Mouse (Mus musculus): Measurements from ENCODE around the gene Ddi2. TPM values are rescaled to one million over a fixed set of nuclear protein-coding genes. Genes with fewer than 3 reads are reported as not detected.
A peak's percentile ranks its signal among the peaks of the same experiment; 100 is the strongest.

The Ddi2 gene
- total RNA-seq, 1 experiment: 48.5 TPM

DNA sequence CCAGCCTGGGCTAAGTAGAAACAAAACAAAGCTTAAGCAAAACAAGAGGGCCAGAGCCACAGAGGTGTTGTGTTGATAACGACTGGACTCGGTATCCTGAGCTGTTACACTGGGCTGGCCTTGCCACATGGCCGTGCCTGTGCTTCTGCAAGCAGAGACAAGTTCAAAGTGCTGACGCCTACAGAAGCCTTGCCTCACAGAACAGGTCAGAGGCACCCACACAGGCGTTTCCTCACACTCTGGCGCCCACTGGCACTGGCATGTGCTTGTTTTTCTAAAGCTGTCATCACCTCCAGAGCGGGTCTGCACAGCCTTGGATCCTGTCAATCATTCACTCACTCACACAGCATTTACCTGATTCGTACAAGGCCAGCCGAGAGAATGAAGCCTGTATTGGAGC is 18.6 kb upstream of the Ddi2 start:
- no peak for DNase-seq (ENCODE audit: low read depth, low spot score)
- H3K4me3 ChIP-seq (ENCODE audit: insufficient read depth in 1 of 2, low read depth in 1 of 2, low read length in 2 of 2, poor library complexity in 1 of 2, severe bottlenecking in 1 of 2): no peak overlapping the region
- no peaks in the 10 kb centered on the region for H3K36me3 ChIP-seq (ENCODE audit: control insufficient read depth, insufficient read depth, low read length, poor library complexity, severe bottlenecking)
- no peaks in the 10 kb centered on the region for H3K9me3 ChIP-seq (ENCODE audit: control insufficient read depth, insufficient read depth, low read depth, low read length)
- H3K9ac ChIP-seq (ENCODE audit: insufficient read depth, low read depth, low read length, poor library complexity, severe bottlenecking): no peak overlapping the region
- in situ Hi-C loops (cut with MboI; ENCODE audit: low sequenced_read_pairs in 2 of 2, unreplicated experiment in 2 of 2): no loop called here
- TF ChIP-seq CHD2 (IDR thresholded peaks at IDR 0.05; ENCODE audit: low read depth, low read length): no peak
- TF ChIP-seq ZC3H11A (IDR thresholded peaks at IDR 0.05; ENCODE audit: borderline replicate concordance, low read depth, low read length): no peak
- H3K4me1 ChIP-seq (ENCODE audit: control insufficient read depth in 2 of 2, insufficient read depth in 2 of 2, low read length in 2 of 2, poor library complexity in 1 of 2): peaks cover 0 to 7% of the 10 kb centered on the region in 2 experiments; a peak in 1 of 4 replicates
- no peak overlapping the region for H3K27ac ChIP-seq (ENCODE audit: insufficient read depth, low read depth, low read length, poor library complexity, severe bottlenecking)

DNA sequence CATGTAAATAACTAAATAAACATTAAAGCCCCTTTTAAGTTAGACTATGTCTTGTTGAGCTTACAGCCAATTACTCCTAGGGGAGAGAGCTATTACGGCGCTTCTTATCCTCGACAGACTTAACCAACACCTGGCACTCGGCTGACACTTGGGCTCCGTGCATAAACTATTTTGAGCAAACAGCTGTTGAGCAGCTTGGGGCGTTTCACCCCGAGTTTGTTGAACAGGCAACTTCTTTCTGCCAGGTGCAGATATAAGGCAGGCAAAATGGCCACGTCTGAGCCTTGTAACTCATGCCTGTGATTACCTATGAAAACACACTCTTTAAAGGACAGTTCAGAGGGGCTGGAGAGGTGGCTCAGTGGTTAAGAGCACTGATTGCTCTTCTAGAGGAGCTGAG is 14.8 kb upstream of the Ddi2 start:
- no peak overlapping the region for H3K4me3 ChIP-seq (ENCODE audit: insufficient read depth in 1 of 2, low read depth in 1 of 2, low read length in 2 of 2, poor library complexity in 1 of 2, severe bottlenecking in 1 of 2)
- in situ Hi-C loops (cut with MboI; ENCODE audit: low sequenced_read_pairs in 2 of 2, unreplicated experiment in 2 of 2): no loop called here
- TF ChIP-seq HCFC1 (IDR thresholded peaks at IDR 0.05; ENCODE audit: borderline replicate concordance, insufficient read depth, low read length) (no peak), MAFK (IDR thresholded peaks at IDR 0.05; ENCODE audit: insufficient read depth, low read depth, low read length) (no peak), ZC3H11A (IDR thresholded peaks at IDR 0.05; ENCODE audit: borderline replicate concordance, low read depth, low read length) (no peak), CHD2 (IDR thresholded peaks at IDR 0.05; ENCODE audit: low read depth, low read length) (no peak), ZNF384 (IDR thresholded peaks at IDR 0.05; ENCODE audit: low read depth, low read length) (no peak)
- no peaks in the 10 kb centered on the region for H3K36me3 ChIP-seq (ENCODE audit: control insufficient read depth, insufficient read depth, low read length, poor library complexity, severe bottlenecking)
- DNase-seq (ENCODE audit: low read depth, low spot score): no peak
- H3K9ac ChIP-seq (ENCODE audit: insufficient read depth, low read depth, low read length, poor library complexity, severe bottlenecking): no peak overlapping the region
- no peaks in the 10 kb centered on the region for H3K9me3 ChIP-seq (ENCODE audit: control insufficient read depth, insufficient read depth, low read depth, low read length)
- no peak overlapping the region for H3K27ac ChIP-seq (ENCODE audit: insufficient read depth, low read depth, low read length, poor library complexity, severe bottlenecking)
- H3K4me1 ChIP-seq (ENCODE audit: control insufficient read depth in 2 of 2, insufficient read depth in 2 of 2, low read length in 2 of 2, poor library complexity in 1 of 2): peaks cover 0 to 6% of the 10 kb centered on the region in 2 experiments; a peak in 1 of 4 replicates

DNA sequence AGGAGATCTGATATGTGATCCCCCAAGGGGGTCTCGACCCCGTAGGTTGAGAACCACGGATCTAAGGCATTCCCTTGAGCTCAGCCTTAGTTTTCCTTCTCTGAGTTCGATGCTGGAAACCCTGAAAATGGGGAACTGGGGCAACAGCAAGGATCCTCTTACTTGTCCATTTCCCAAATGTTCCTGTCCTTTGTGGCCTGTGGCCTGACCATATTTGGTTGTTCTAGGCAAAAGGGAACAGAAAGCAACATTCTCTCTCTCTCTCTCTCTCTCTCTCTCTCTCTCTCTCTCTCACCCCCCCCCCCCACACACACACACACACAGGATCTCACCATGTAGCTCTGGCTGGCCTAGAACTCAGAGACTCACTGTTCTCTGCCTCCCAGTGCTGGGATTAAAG is 13.6 kb upstream of the Ddi2 start:
- Histone ChIP-seq H3K27ac (ENCODE audit: insufficient read depth, low read depth, low read length, poor library complexity, severe bottlenecking) (no peak overlapping the region), H3K4me1 (ENCODE audit: control insufficient read depth in 2 of 2, insufficient read depth in 2 of 2, low read length in 2 of 2, poor library complexity in 1 of 2) (peaks cover 0 to 5% of the 10 kb centered on the region in 2 experiments; a peak in 1 of 4 replicates), H3K9ac (ENCODE audit: insufficient read depth, low read depth, low read length, poor library complexity, severe bottlenecking) (no peak overlapping the region), H3K4me3 (ENCODE audit: insufficient read depth in 1 of 2, low read depth in 1 of 2, low read length in 2 of 2, poor library complexity in 1 of 2, severe bottlenecking in 1 of 2) (no peak overlapping the region), H3K36me3 (ENCODE audit: control insufficient read depth, insufficient read depth, low read length, poor library complexity, severe bottlenecking) (no peaks in the 10 kb centered on the region), H3K9me3 (ENCODE audit: control insufficient read depth, insufficient read depth, low read depth, low read length) (no peaks in the 10 kb centered on the region)
- no peak for TF ChIP-seq ZNF384 (IDR thresholded peaks at IDR 0.05; ENCODE audit: low read depth, low read length)
- in situ Hi-C loops (cut with MboI; ENCODE audit: low sequenced_read_pairs in 2 of 2, unreplicated experiment in 2 of 2): no loop called here
- DNase-seq (ENCODE audit: low read depth, low spot score): no peak

DNA sequence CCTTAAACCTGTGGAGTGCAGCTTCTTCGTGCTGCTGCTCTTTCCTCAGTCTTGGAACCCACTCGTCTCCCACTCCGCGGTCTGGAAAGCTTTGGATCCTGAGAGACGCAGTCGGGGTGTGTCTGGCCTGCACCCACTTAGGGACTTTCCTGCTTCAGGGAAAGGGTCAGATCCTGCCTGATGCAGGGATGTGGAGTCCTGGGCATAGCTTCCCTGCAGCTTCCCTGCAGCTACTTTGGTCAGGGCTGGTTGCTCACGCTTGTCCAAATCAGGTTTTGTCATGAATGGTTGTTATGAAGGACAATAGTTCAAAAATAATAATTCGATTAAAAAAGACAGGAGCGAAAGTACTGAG is 12.0 kb upstream of the Ddi2 start:
- Histone ChIP-seq H3K9ac (ENCODE audit: insufficient read depth, low read depth, low read length, poor library complexity, severe bottlenecking) (peak overlapping the region; percentile 34; the same call in 1 of the 2 replicates), H3K4me1 (ENCODE audit: control insufficient read depth in 2 of 2, insufficient read depth in 2 of 2, low read length in 2 of 2, poor library complexity in 1 of 2) (peaks cover 0 to 6% of the 10 kb centered on the region in 2 experiments; a peak in 1 of 4 replicates), H3K4me3 (ENCODE audit: insufficient read depth in 1 of 2, low read depth in 1 of 2, low read length in 2 of 2, poor library complexity in 1 of 2, severe bottlenecking in 1 of 2) (peak overlapping the region; percentile 24 to 27; a peak in 2 of 4 replicates), H3K27ac (ENCODE audit: insufficient read depth, low read depth, low read length, poor library complexity, severe bottlenecking) (no peak overlapping the region), H3K9me3 (ENCODE audit: control insufficient read depth, insufficient read depth, low read depth, low read length) (no peaks in the 10 kb centered on the region), H3K36me3 (ENCODE audit: control insufficient read depth, insufficient read depth, low read length, poor library complexity, severe bottlenecking) (no peaks in the 10 kb centered on the region)
- no peak for TF ChIP-seq CHD2 (IDR thresholded peaks at IDR 0.05; ENCODE audit: low read depth, low read length)
- no peak for TF ChIP-seq MAFK (IDR thresholded peaks at IDR 0.05; ENCODE audit: insufficient read depth, low read depth, low read length)
- no peak for TF ChIP-seq ZNF384 (IDR thresholded peaks at IDR 0.05; ENCODE audit: low read depth, low read length)
- TF ChIP-seq ZC3H11A (IDR thresholded peaks at IDR 0.05; ENCODE audit: borderline replicate concordance, low read depth, low read length): no peak
- TF ChIP-seq HCFC1 (IDR thresholded peaks at IDR 0.05; ENCODE audit: borderline replicate concordance, insufficient read depth, low read length): no peak
- in situ Hi-C loops (cut with MboI; ENCODE audit: low sequenced_read_pairs in 2 of 2, unreplicated experiment in 2 of 2): no loop called here
- no peak for DNase-seq (ENCODE audit: low read depth, low spot score)

DNA sequence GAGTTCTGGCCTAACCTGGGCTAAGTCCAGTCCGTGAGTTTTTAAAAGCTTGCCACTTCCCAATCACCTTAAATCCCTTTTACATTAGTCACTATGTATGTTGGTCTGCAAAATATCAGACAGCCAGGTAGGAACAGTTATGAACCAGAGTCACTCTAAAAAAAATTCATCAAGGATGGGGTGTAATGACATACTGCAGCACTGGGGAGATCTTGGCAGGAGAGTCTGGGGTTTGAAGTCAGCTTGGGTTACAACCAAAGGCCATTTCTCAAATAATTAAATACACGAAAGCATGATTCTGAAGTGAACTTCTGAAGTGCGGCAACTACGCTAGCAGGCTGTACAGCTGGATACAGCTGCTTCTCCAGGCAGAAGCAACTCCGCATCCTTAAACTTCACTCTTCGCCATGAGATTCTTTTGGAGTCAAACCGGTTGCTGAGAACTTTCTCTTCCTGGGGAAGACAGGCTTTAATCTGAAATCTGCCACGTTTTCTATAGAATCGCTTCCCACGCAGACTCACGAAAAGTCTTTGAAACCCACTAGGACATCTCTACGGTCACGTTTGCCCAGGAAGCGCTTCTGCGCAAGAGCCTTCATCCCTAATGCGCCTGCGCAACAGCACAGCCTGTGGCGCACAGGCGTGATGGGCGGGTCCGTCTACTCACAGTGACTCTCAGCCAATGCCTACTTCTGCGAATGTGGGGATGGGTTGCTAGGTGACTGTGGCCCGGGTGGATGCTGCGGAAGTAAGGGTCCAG is 11.4 kb upstream of the Ddi2 start:
- Histone ChIP-seq H3K9ac (ENCODE audit: insufficient read depth, low read depth, low read length, poor library complexity, severe bottlenecking) (peak overlapping the region; percentile 68), H3K9me3 (ENCODE audit: control insufficient read depth, insufficient read depth, low read depth, low read length) (no peaks in the 10 kb centered on the region), H3K4me1 (ENCODE audit: control insufficient read depth in 2 of 2, insufficient read depth in 2 of 2, low read length in 2 of 2, poor library complexity in 1 of 2) (peaks cover 0 to 6% of the 10 kb centered on the region in 2 experiments; a peak in 1 of 4 replicates), H3K36me3 (ENCODE audit: control insufficient read depth, insufficient read depth, low read length, poor library complexity, severe bottlenecking) (no peaks in the 10 kb centered on the region), H3K4me3 (ENCODE audit: insufficient read depth in 1 of 2, low read depth in 1 of 2, low read length in 2 of 2, poor library complexity in 1 of 2, severe bottlenecking in 1 of 2) (peak overlapping the region; percentile 41 to 55), H3K27ac (ENCODE audit: insufficient read depth, low read depth, low read length, poor library complexity, severe bottlenecking) (no peak overlapping the region)
- TF ChIP-seq ZC3H11A (IDR thresholded peaks at IDR 0.05; ENCODE audit: borderline replicate concordance, low read depth, low read length) (no peak), HCFC1 (IDR thresholded peaks at IDR 0.05; ENCODE audit: borderline replicate concordance, insufficient read depth, low read length) (no peak), ZNF384 (IDR thresholded peaks at IDR 0.05; ENCODE audit: low read depth, low read length) (no peak), CHD2 (IDR thresholded peaks at IDR 0.05; ENCODE audit: low read depth, low read length) (no peak), MAFK (IDR thresholded peaks at IDR 0.05; ENCODE audit: insufficient read depth, low read depth, low read length) (no peak)
- in situ Hi-C loops (cut with MboI; ENCODE audit: low sequenced_read_pairs in 2 of 2, unreplicated experiment in 2 of 2): no loop called here
- DNase-seq (ENCODE audit: low read depth, low spot score): peak; percentile 94

All from ES-E14 (cell line).